Mouse (Mus musculus): ENCODE measurements at regions not wholly inside any gene's neighbourhood (a gene's known extent, or its start where the extent isn't known, plus 50 kb on each side); places are given as distances from the start of the nearest gene placed in this dataset.

DNA sequence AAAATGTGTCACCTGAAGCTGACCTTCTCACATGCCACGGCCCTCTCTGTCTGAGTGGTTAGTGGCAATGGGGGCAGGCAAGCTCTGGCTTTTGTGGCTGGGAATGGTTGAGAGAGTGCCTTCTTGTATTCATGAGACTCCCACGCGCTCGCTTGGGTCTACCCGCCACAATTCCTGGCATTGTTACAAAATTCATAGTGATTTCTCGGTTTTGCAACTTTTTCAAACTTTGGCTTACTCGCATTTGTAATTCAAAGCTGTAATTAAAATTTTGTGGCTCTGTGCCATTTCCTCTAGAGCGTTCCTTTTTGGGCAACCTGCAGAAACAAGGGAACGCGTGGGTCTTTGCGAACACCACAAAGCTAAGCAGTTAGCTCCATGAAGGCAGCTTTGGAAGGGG lies 186.3 kb downstream of the Pdgfra start:
- TF ChIP-seq CTCF (IDR thresholded peaks at IDR 0.05; ENCODE audit: low read depth): no peak
- TF ChIP-seq EP300 (IDR thresholded peaks at IDR 0.05; ENCODE audit: low read depth): no peak

All from liver, postnatal 0 days (tissue).